Mouse (Mus musculus): Measurements from ENCODE around the gene Tpra1. TPM values are rescaled to one million over a fixed set of nuclear protein-coding genes. Genes with fewer than 3 reads are reported as not detected.

The Tpra1 gene
- polyA plus RNA-seq (2016; fragmentation: Nextera tagmentation; extraction: Ambion mirVana), result 86.3 and 90.6 TPM in 2 replicates

GRCm38 (mm10) chr6:88901947-88902820, at the start of gene Tpra1:
Gene Tpra1 (plus strand): TSS chr6:88902251.
- no peaks in the 10 kb centered on the region for H3K27me3 ChIP-seq
- H3K9me3 ChIP-seq, result no peaks in the 10 kb centered on the region
- peak within 1 kb of the TSS; percentile 73 for H3K4me3 ChIP-seq
- H3K27ac ChIP-seq, result peak within 1 kb of the TSS; percentile 93
- H3K4me2 ChIP-seq (replicated peaks), result peak within 1 kb of the TSS; percentile 90
- H3K4me1 ChIP-seq, result peaks cover 38% of the 10 kb centered on the region
- ATAC-seq (ENCODE audit: insufficient number of reproducible peaks, insufficient read depth, low FRiP score, low TSS enrichment), result peak; percentile 83
- WGBS, result under 1% methylated on average over 66 of the region's 66 CpGs
- peak within 1 kb of the TSS; percentile 87 for H3K9ac ChIP-seq
- peaks cover under 1% of the 10 kb centered on the region; the same call in 1 of the 2 replicates for H3K36me3 ChIP-seq

- H3K9me3 ChIP-seq, result no peaks in the 10 kb centered on the region
- H3K4me3 ChIP-seq, result no peak overlapping the region
- H3K9ac ChIP-seq, result no peak overlapping the region
- no peak for ATAC-seq (ENCODE audit: insufficient number of reproducible peaks, insufficient read depth, low FRiP score, low TSS enrichment)
- H3K4me2 ChIP-seq (replicated peaks), result no peak overlapping the region
- no peaks in the 10 kb centered on the region for H3K4me1 ChIP-seq
- H3K27ac ChIP-seq, result no peak overlapping the region
- 74% methylated on average over 5 of the region's 5 CpGs for WGBS
- no peaks in the 10 kb centered on the region for H3K27me3 ChIP-seq
- H3K36me3 ChIP-seq, result peaks cover 17% of the 10 kb centered on the region
Observed at GRCm38 (mm10) chr6:88854509-88854908, 47.5 kb upstream of the Tpra1 start.

GRCm38 (mm10) chr6:88855636-88856035, 46.4 kb upstream of the Tpra1 start:
- H3K4me2 ChIP-seq (replicated peaks), result no peak overlapping the region
- H3K9me3 ChIP-seq, result no peaks in the 10 kb centered on the region
- H3K4me3 ChIP-seq, result no peak overlapping the region
- 21% methylated on average over 5 of the region's 5 CpGs for WGBS
- no peak overlapping the region for H3K27ac ChIP-seq
- H3K27me3 ChIP-seq, result no peaks in the 10 kb centered on the region
- H3K4me1 ChIP-seq, result no peaks in the 10 kb centered on the region
- no peak for ATAC-seq (ENCODE audit: insufficient number of reproducible peaks, insufficient read depth, low FRiP score, low TSS enrichment)
- peaks cover 26% of the 10 kb centered on the region for H3K36me3 ChIP-seq
- no peak overlapping the region for H3K9ac ChIP-seq

DNA sequence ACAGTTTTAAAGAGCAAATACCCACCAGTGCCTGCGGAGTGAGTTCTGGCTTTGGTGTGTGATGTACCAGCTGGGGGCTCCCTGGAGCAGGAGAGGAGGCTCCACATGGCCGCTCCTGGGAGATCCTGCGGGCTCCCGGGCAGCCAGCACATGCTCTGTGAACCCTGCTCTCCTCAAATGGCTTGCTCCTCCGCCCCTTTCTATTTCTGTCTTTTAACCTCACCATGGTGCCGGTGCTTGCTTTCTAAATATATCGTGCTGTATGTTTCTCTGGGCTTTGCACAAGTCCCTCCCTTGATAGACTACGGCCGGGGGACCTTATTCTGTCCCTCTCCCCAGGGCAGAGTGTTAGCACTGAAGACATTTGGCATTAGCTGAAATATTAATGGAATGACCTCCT, 44.8 kb upstream of the Tpra1 start:
- no peak overlapping the region for H3K27ac ChIP-seq
- WGBS, result 48% methylated on average over 9 of the region's 9 CpGs
- H3K4me1 ChIP-seq, result no peaks in the 10 kb centered on the region
- no peak overlapping the region for H3K4me3 ChIP-seq
- H3K4me2 ChIP-seq (replicated peaks), result no peak overlapping the region
- ATAC-seq (ENCODE audit: insufficient number of reproducible peaks, insufficient read depth, low FRiP score, low TSS enrichment), result no peak
- H3K9me3 ChIP-seq, result no peaks in the 10 kb centered on the region
- H3K36me3 ChIP-seq, result peaks cover 34% of the 10 kb centered on the region
- no peaks in the 10 kb centered on the region for H3K27me3 ChIP-seq
- no peak overlapping the region for H3K9ac ChIP-seq

DNA sequence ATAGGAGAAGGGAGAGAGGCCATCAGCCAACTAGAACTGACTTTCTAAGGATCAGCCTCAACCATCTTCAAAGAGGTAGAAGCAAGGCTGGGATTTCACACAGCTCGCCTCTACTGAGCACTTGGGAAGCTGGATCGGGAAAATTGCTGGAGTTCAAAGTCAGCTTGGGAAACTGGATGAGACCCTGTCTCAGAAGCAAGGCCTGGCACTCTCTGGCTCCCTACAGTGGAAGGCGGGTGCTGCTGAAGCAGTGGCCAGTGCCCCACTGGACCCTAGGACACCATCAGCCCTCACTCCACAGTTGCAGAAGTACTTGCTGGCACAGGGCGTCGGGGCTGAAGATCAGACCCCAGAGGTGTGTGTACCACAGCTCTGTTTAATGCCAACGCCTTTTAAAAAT, 44.2 kb upstream of the Tpra1 start:
- ATAC-seq (ENCODE audit: insufficient number of reproducible peaks, insufficient read depth, low FRiP score, low TSS enrichment), result no peak
- H3K36me3 ChIP-seq, result peaks cover 34% of the 10 kb centered on the region
- WGBS, result 86% methylated on average over 6 of the region's 6 CpGs
- H3K4me3 ChIP-seq, result no peak overlapping the region
- no peak overlapping the region for H3K4me2 ChIP-seq (replicated peaks)
- no peak overlapping the region for H3K27ac ChIP-seq
- H3K4me1 ChIP-seq, result no peaks in the 10 kb centered on the region
- H3K9ac ChIP-seq, result no peak overlapping the region
- H3K27me3 ChIP-seq, result no peaks in the 10 kb centered on the region
- no peaks in the 10 kb centered on the region for H3K9me3 ChIP-seq

- Histone ChIP-seq H3K4me1 (no peaks in the 10 kb centered on the region), H3K9ac (no peak overlapping the region), H3K36me3 (peaks cover 39% of the 10 kb centered on the region), H3K9me3 (no peaks in the 10 kb centered on the region), H3K4me3 (no peak overlapping the region), H3K4me2 (replicated peaks) (no peak overlapping the region), H3K27me3 (no peaks in the 10 kb centered on the region), H3K27ac (no peak overlapping the region)
- no peak for ATAC-seq (ENCODE audit: insufficient number of reproducible peaks, insufficient read depth, low FRiP score, low TSS enrichment)
- 61% methylated on average over 7 of the region's 7 CpGs for WGBS
Observed at GRCm38 (mm10) chr6:88858341-88858740, 43.7 kb upstream of the Tpra1 start.

DNA sequence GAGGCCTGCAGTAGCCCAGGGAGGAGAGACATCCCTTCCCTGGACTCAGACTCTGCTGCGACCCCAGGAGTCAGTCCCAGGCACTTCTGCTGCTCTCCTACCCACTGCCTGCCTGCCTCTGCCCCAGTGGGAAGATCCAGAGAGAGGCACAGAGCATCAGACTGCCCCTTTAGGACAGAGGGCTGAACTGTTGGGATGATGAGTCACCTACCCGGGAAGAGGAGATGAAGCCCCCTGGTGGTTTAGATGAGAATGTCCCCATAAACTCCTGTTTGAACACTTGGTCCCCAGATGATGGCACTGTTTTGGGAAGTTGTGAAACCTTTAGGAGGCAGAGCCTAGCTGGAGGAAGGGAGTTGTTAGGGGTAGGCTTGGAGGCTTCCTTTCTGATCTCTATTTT, 41.1 kb upstream of the Tpra1 start:
- Histone ChIP-seq H3K27me3 (no peaks in the 10 kb centered on the region), H3K4me1 (no peaks in the 10 kb centered on the region), H3K36me3 (peaks cover 49% of the 10 kb centered on the region), H3K9ac (no peak overlapping the region), H3K4me2 (replicated peaks) (no peak overlapping the region), H3K27ac (no peak overlapping the region), H3K4me3 (no peak overlapping the region), H3K9me3 (no peaks in the 10 kb centered on the region)
- WGBS, result 7% methylated on average over 2 of the region's 2 CpGs
- ATAC-seq (ENCODE audit: insufficient number of reproducible peaks, insufficient read depth, low FRiP score, low TSS enrichment), result no peak

DNA sequence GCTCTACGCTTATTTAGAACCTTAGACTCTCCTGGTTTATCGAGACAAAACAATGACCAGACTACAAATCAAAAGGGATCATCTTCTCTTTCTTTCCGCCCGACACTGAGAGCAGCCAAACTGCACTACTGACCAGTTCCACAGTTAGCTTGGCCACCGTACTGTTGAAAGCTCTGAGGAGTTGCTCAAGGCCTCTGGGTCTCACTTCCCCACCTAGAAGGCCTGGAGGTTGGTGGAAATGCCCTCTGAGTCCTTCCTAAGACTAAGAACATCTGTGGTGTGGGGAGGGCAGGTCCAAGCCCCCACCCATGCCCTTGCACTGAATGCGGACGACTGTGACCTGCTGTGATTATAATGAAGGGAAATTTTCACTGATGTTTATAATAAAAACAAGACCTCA, 36.3 kb upstream of the Tpra1 start:
- H3K27me3 ChIP-seq, result no peaks in the 10 kb centered on the region
- H3K36me3 ChIP-seq, result peaks cover 36% of the 10 kb centered on the region
- 0 out of 2 replicates have a peak, but pooled peaks cover 3% of the 10 kb centered on the region for H3K4me1 ChIP-seq
- no peak overlapping the region for H3K4me3 ChIP-seq
- H3K9ac ChIP-seq, result no peak overlapping the region
- H3K4me2 ChIP-seq (replicated peaks), result no peak overlapping the region
- no peaks in the 10 kb centered on the region for H3K9me3 ChIP-seq
- no peak overlapping the region for H3K27ac ChIP-seq
- 83% methylated on average over 7 of the region's 7 CpGs for WGBS
- no peak for ATAC-seq (ENCODE audit: insufficient number of reproducible peaks, insufficient read depth, low FRiP score, low TSS enrichment)

DNA sequence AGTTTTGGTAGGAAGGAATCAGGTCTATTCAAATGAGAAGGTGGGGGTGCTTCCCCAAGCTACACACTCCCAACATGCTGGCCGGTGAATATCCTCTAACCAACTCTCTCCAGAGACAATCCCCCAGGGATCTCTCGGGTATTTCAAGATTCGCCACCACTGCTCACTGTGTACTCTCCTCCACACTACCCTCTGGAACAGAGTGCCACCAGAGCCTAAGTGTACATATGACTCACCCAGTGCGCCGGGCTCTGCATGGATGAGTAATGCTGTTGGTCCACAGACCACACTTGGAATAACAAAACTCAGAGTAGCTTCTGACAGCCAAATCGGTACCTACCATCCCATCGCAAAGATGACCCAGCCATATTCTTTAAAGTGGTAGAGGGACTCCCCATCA, 32.6 kb upstream of the Tpra1 start:
- Histone ChIP-seq H3K4me2 (replicated peaks) (no peak overlapping the region), H3K9me3 (no peaks in the 10 kb centered on the region), H3K27me3 (no peaks in the 10 kb centered on the region), H3K27ac (no peak overlapping the region), H3K36me3 (peaks cover 8% of the 10 kb centered on the region), H3K4me3 (no peak overlapping the region), H3K9ac (no peak overlapping the region), H3K4me1 (peaks cover 26% of the 10 kb centered on the region)
- WGBS, result 80% methylated on average over 7 of the region's 7 CpGs
- ATAC-seq (ENCODE audit: insufficient number of reproducible peaks, insufficient read depth, low FRiP score, low TSS enrichment), result no peak

DNA sequence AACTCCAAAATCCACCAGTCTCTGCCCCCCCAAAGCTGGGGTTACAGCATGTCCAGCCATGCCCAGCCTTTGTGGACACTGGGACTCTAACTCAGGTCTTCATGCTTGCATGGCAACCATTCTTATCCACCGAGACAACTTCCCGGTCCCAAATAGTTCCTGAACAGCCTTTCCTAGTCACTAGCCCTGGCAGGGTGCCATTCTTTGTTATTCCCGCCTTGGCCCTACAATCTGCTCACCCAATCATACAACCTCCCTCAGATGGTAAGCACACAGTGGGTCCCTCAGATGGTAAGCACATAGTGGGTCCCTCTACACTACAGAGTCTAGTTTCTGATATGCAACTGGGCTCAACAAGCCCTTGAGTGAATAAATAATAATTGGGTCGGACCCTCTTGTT, 31.5 kb upstream of the Tpra1 start:
- ATAC-seq (ENCODE audit: insufficient number of reproducible peaks, insufficient read depth, low FRiP score, low TSS enrichment), result no peak
- Histone ChIP-seq H3K4me1 (peaks cover 29% of the 10 kb centered on the region), H3K27me3 (peaks cover 2% of the 10 kb centered on the region; the same call in 1 of the 2 replicates), H3K4me3 (no peak overlapping the region), H3K9ac (no peak overlapping the region), H3K9me3 (no peaks in the 10 kb centered on the region), H3K4me2 (replicated peaks) (no peak overlapping the region), H3K36me3 (no peaks in the 10 kb centered on the region), H3K27ac (no peak overlapping the region)
- 68% methylated on average over 4 of the region's 4 CpGs for WGBS

- H3K4me2 ChIP-seq (replicated peaks), result no peak overlapping the region
- H3K4me3 ChIP-seq, result no peak overlapping the region
- no peak overlapping the region for H3K27ac ChIP-seq
- H3K36me3 ChIP-seq, result no peaks in the 10 kb centered on the region
- peaks cover 29% of the 10 kb centered on the region for H3K4me1 ChIP-seq
- WGBS, result 42% methylated on average over 8 of the region's 8 CpGs
- no peak overlapping the region for H3K9ac ChIP-seq
- H3K9me3 ChIP-seq, result no peaks in the 10 kb centered on the region
- H3K27me3 ChIP-seq, result peaks cover 6% of the 10 kb centered on the region; the same call in 1 of the 2 replicates
- ATAC-seq (ENCODE audit: insufficient number of reproducible peaks, insufficient read depth, low FRiP score, low TSS enrichment), result no peak
Observed at GRCm38 (mm10) chr6:88871546-88871945, 30.5 kb upstream of the Tpra1 start.

DNA sequence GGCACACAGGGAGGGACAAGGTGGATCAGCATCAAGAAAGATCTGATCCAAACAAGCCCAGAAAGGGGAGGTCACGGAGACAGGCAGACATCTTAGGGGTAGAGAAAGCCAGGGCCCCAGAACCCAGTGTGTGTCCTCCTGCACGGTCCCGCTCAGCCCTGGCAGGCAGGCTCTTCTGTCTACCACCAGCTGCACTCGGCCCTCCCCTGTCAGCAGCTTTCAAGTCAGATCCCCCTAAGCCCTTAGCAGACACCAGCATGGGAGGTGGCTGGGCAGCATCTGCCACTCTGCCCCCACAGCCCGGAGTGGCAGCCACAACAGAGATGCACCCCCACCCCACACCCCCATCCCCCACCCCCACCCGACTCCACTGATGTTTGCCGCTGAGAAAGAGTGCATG, 29.2 kb upstream of the Tpra1 start:
- Histone ChIP-seq H3K36me3 (no peaks in the 10 kb centered on the region), H3K4me2 (replicated peaks) (peak overlapping the region; percentile 95), H3K27me3 (peaks cover 6% of the 10 kb centered on the region; the same call in 1 of the 2 replicates), H3K9me3 (no peaks in the 10 kb centered on the region), H3K9ac (peak overlapping the region; percentile 45), H3K27ac (no peak overlapping the region), H3K4me3 (peak overlapping the region; percentile 87; the same call in 1 of the 2 replicates), H3K4me1 (peaks cover 29% of the 10 kb centered on the region)
- 0 out of 2 replicates have a peak, but pooled peaks have one; percentile 11 for ATAC-seq (ENCODE audit: insufficient number of reproducible peaks, insufficient read depth, low FRiP score, low TSS enrichment)
- 41% methylated on average over 7 of the region's 7 CpGs for WGBS

Data from embryonic facial prominence, embryonic 12.5 days (tissue).